Mouse (Mus musculus) forebrain, embryonic 11.5 days (tissue): ENCODE data around the gene Unc13d. TPM values are rescaled to one million over a fixed set of nuclear protein-coding genes. Genes with fewer than 3 reads are reported as not detected.

ENCODE experiments used
- ATAC-seq: fragments of 200-750 bp; cut with Nextera tagmentation; replicated peaks from 2 replicates; pipeline ENCODE4 v1.8.0; 2017; ENCODE audit warnings: moderate TSS enrichment; ENCODE audit not compliant: low FRiP score
- DNase-seq: peaks from one replicate; pipeline ENCODE4 v3.0.0-alpha.2; 2017; ENCODE audit warnings: low spot score
- H3K27ac ChIP-seq: fragments of 300-500 bp; sonication (generic); 2 replicates; pipeline ENCODE4 v1.5.1; 2014; ENCODE audit warnings: low read depth, low read length
- H3K27me3 ChIP-seq: fragments of 300-500 bp; sonication (generic); 2 replicates; pipeline ENCODE4 v1.6.1; 2014; ENCODE audit warnings: mild to moderate bottlenecking, low read length, mixed read lengths; ENCODE audit not compliant: control insufficient read depth, insufficient read depth
- H3K36me3 ChIP-seq: fragments of 300-500 bp; sonication (generic); 2 replicates; pipeline ENCODE4 v1.6.1; 2014; ENCODE audit warnings: mild to moderate bottlenecking, low read length, moderate library complexity, mixed read lengths; ENCODE audit not compliant: control insufficient read depth, insufficient read depth
- H3K4me1 ChIP-seq: fragments of 300-500 bp; sonication (generic); replicated peaks from 2 replicates; pipeline ENCODE4 v1.6.1; 2014; ENCODE audit warnings: low read length, mixed read lengths; ENCODE audit not compliant: control insufficient read depth, insufficient read depth
- H3K4me2 ChIP-seq: fragments of 300-500 bp; sonication (generic); 2 replicates; pipeline ENCODE4 v1.6.1; 2014; ENCODE audit warnings: low read depth, mild to moderate bottlenecking, low read length, moderate library complexity, mixed read lengths; ENCODE audit not compliant: severe bottlenecking
- H3K4me3 ChIP-seq: fragments of 300-500 bp; sonication (generic); 2 replicates; pipeline ENCODE4 v1.5.1; 2014; ENCODE audit warnings: low read depth, low read length
- H3K9ac ChIP-seq: fragments of 300-500 bp; sonication (generic); 2 replicates; pipeline ENCODE4 v1.6.1; 2014; ENCODE audit warnings: low read length
- H3K9me3 ChIP-seq: fragments of 300-500 bp; sonication (generic); 2 replicates; pipeline ENCODE4 v1.6.1; 2016; ENCODE audit warnings: low read length, mixed read lengths; ENCODE audit not compliant: control insufficient read depth
- whole genome bisulfite sequencing: fragments of 180-500 bp; shearing (Covaris S2); extraction: QIAGEN DNeasy Blood & Tissue Kit; methylation state at CpG from one replicate; pipeline ENCODE4 v1.1.7; 2014; 5-methylcytosine and 5-hydroxymethylcytosine counted together
- polyA plus RNA-seq: library from polyadenylated mRNA; unstranded; fragments of >200 nt; fragmentation: Nextera tagmentation; extraction: Ambion mirVana; gene quantifications from 2 replicates; pipeline ENCODE4 v1.2.1, GENCODE M21; 2014

Gene Unc13d
- polyA plus RNA-seq, 1 experiment from 2014 or later: 2.2 TPM

- DNase-seq: no peak
- no peak for ATAC-seq
- Histone ChIP-seq H3K27ac (no peak overlapping the region), H3K4me2 (no peak overlapping the region), H3K9me3 (no peaks in the 10 kb centered on the region), H3K36me3 (no peaks in the 10 kb centered on the region; the same call in 1 of the 2 replicates), H3K27me3 (no peaks in the 10 kb centered on the region), H3K9ac (no peak overlapping the region), H3K4me3 (no peak overlapping the region), H3K4me1 (no peaks in the 10 kb centered on the region)
- 67% methylated on average over 23 of the region's 23 CpGs for WGBS
Observed at GRCm38 (mm10) chr11:116064187-116064867, 13.4 kb downstream of the Unc13d start.

DNA sequence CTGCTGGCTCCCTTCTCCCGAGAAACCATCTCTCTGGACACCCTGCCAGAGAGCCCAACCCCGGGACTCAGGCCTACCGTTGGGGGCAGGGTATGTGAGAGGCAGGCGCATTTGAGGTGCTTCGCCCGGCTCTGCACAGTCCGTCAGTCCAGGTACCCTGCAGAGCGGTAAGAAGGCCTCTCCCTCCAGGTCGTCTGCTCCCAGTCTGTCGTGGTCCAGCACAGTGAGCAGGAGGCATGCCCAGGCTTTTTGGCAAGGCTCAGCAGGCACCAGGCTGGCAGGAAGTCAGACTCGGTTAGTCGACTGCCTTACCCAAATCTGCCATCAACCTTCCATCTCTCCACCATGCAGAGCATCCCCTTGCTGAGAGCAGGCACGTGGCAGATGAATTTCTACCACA, 14.2 kb downstream of the Unc13d start:
- Histone ChIP-seq H3K4me2 (no peak overlapping the region), H3K9me3 (no peaks in the 10 kb centered on the region), H3K27ac (no peak overlapping the region), H3K9ac (no peak overlapping the region), H3K36me3 (no peaks in the 10 kb centered on the region; the same call in 1 of the 2 replicates), H3K27me3 (no peaks in the 10 kb centered on the region), H3K4me3 (no peak overlapping the region), H3K4me1 (no peaks in the 10 kb centered on the region)
- DNase-seq (no peak), ATAC-seq (no peak)
- WGBS: 69% methylated on average over 13 of the region's 13 CpGs

DNA sequence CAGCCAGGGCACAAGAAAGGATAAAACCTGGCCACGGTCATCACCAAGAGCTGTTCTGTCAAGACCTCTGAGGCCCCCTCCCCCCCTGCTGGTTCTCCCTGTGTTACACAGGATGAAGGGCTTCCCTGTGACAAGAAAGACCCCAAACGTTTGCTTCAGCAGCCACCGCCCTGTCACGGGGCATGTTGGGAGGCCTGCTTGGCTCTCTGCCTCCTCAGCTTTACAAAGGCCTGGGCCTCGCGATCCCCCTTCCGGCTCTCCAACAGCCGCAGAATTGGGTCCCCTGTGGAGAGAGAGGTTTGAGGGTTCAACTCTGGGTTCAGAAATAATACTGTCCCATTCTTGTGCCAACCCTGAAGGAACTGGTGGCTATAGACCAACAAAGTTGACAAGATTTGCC, 15.2 kb downstream of the Unc13d start:
- 56% methylated on average over 8 of the region's 8 CpGs for WGBS
- Histone ChIP-seq H3K9ac (no peak overlapping the region), H3K9me3 (no peaks in the 10 kb centered on the region), H3K27me3 (no peaks in the 10 kb centered on the region), H3K4me2 (no peak overlapping the region), H3K27ac (no peak overlapping the region), H3K4me1 (no peaks in the 10 kb centered on the region), H3K36me3 (peaks cover 7% of the 10 kb centered on the region; the same call in 1 of the 2 replicates), H3K4me3 (no peak overlapping the region)
- ATAC-seq: no peak
- DNase-seq: no peak

DNA sequence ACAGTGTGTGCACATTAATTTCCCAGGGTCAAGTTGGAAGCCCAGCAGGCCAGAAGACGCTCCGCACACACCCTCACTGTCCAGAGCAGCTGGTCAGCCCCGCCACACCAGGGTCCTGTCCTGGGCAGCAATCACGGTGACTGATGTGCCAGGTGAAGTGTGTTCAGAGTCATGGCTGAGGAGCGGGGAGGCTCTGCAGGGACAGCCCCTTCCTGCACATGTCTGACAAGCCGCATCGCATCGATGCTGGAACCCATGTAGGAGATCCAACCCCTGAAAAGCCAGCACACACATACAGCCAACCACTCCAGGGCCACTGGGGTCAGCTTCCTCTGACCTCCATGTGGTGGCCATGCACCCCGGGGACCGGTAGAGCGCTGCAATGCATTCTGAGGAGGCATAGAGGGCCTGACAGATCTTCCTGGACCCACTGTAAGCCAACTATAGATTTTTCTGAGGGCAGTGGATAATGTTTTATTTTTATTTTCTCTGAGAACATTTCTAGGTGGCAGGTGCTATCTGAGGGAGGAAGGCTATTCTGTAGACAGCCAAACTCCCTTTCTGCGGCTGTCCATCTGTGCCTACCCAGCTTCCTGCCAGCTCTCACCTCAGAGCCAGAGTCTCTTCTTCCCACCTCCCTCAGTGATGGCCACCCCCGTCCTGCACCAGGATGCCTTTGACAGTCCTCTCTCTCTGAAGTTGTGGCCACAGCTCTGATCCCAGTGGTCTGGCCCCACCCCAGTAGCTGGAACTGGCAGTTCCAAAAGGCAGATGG, 15.9 kb downstream of the Unc13d start:
- H3K27me3 ChIP-seq: no peaks in the 10 kb centered on the region
- H3K9ac ChIP-seq: no peak overlapping the region
- no peak for ATAC-seq
- 87% methylated on average over 13 of the region's 13 CpGs for WGBS
- no peak overlapping the region for H3K4me3 ChIP-seq
- H3K36me3 ChIP-seq: peaks cover 10% of the 10 kb centered on the region; the same call in 1 of the 2 replicates
- no peak for DNase-seq
- H3K27ac ChIP-seq: no peak overlapping the region
- no peaks in the 10 kb centered on the region for H3K9me3 ChIP-seq
- H3K4me2 ChIP-seq: no peak overlapping the region
- H3K4me1 ChIP-seq: no peaks in the 10 kb centered on the region

GRCm38 (mm10) chr11:116060596-116060995, 17.2 kb downstream of the Unc13d start:
- H3K27ac ChIP-seq: no peak overlapping the region
- no peak overlapping the region for H3K4me2 ChIP-seq
- no peak overlapping the region for H3K9ac ChIP-seq
- DNase-seq (no peak), ATAC-seq (no peak)
- no peak overlapping the region for H3K4me3 ChIP-seq
- H3K4me1 ChIP-seq: no peaks in the 10 kb centered on the region
- peaks cover 10% of the 10 kb centered on the region for H3K36me3 ChIP-seq
- H3K9me3 ChIP-seq: no peaks in the 10 kb centered on the region
- 92% methylated on average over 9 of the region's 9 CpGs for whole genome bisulfite sequencing
- H3K27me3 ChIP-seq: no peaks in the 10 kb centered on the region

GRCm38 (mm10) chr11:116059691-116060025, 18.1 kb downstream of the Unc13d start:
- DNase-seq (no peak), ATAC-seq (no peak)
- Histone ChIP-seq H3K4me2 (no peak overlapping the region), H3K36me3 (peaks cover 16% of the 10 kb centered on the region), H3K4me3 (no peak overlapping the region), H3K9me3 (no peaks in the 10 kb centered on the region), H3K27me3 (no peaks in the 10 kb centered on the region), H3K9ac (no peak overlapping the region), H3K4me1 (no peaks in the 10 kb centered on the region), H3K27ac (no peak overlapping the region)
- WGBS: 94% methylated on average over 11 of the region's 11 CpGs

DNA sequence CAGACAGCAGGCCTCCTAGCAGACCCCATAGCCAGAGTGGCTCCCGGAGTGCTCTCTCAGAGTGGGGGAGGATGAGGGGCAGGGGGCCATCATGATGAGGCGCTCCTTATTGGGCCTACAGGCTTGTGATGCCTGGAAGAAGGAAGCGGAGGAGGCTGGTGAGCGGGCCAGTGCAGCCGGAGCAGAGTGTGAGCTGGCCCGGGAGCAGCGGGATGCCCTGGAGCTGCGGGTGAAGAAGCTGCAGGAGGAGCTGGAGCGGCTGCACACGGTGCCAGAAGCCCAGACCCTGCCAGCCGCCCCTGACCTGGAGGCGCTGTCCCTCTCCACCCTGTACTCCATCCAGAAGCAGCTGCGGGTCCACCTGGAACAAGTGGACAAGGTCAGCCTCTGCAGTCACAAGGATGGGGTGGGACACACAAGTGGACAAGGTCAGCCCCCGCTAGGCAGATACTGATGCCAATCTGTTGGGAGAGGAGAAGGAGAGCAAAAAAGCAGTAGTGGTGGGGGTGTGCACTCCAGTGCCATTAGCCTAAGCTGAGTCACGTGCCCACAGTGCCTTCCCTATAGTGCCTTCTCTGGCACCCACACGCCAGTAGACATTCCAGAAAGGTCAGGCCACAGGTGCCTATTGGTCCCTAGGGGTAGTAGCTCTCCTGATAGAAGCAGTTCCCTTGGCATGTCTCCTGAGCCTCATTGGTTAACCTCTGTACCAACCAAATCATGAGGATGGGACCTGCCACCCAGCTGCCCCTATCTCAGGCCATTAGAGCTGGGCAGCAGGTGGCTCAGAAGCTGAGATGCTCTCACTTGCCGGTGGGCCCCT, 18.7 kb downstream of the Unc13d start:
- peaks cover 17% of the 10 kb centered on the region for H3K36me3 ChIP-seq
- no peak overlapping the region for H3K4me2 ChIP-seq
- H3K27ac ChIP-seq: no peak overlapping the region
- H3K4me1 ChIP-seq: no peaks in the 10 kb centered on the region
- H3K9ac ChIP-seq: no peak overlapping the region
- no peaks in the 10 kb centered on the region for H3K27me3 ChIP-seq
- WGBS: 93% methylated on average over 17 of the region's 17 CpGs
- ATAC-seq: no peak
- H3K4me3 ChIP-seq: no peak overlapping the region
- DNase-seq: no peak
- no peaks in the 10 kb centered on the region for H3K9me3 ChIP-seq

DNA sequence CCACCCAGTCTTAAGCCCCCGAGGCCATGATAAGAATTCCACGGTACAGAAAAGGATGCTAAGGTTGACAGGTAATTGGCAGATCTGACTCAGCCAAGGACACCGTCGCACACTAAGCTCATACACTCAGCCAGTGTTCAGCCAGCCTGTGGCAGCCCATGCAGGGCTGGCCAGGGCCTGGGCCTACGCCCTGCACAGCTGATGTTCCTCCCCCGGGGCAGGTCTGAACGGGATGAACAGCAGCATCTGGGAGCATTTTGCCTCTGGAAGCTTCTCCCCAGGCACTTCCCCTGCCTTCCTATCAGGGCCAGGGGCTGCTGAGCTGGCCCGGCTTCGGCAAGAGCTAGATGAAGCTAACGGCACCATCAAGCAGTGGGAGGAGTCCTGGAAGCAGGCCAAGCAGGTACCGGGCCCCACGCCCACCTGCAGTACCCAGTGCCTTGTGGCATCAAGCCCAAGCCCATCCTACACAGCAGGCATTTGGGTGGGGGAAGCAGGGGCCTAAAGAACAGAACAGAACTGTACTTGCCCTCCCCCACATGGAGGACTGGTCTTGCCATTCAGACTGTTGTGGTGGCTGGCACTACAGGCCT, 19.6 kb downstream of the Unc13d start:
- DNase-seq (no peak), ATAC-seq (no peak)
- Histone ChIP-seq H3K36me3 (peaks cover 19% of the 10 kb centered on the region), H3K9ac (no peak overlapping the region), H3K27me3 (no peaks in the 10 kb centered on the region), H3K9me3 (no peaks in the 10 kb centered on the region), H3K4me1 (no peaks in the 10 kb centered on the region), H3K4me2 (no peak overlapping the region), H3K27ac (no peak overlapping the region), H3K4me3 (no peak overlapping the region)
- 90% methylated on average over 12 of the region's 12 CpGs for WGBS
